Mouse (Mus musculus) liver, embryonic 11.5 days (tissue): ENCODE measurements at regions not wholly inside any gene's neighbourhood (a gene's known extent, or its start where the extent isn't known, plus 50 kb on each side); places are given as distances from the start of the nearest gene placed in this dataset.

ENCODE experiments used
- ATAC-seq: fragments of 200-750 bp; cut with Nextera tagmentation; replicated peaks from 2 replicates; pipeline ENCODE4 v1.8.0; 2017; ENCODE audit warnings: moderate number of reproducible peaks, mild to moderate bottlenecking, moderate TSS enrichment, moderate library complexity; ENCODE audit not compliant: low FRiP score
- DNase-seq: peaks from one replicate; pipeline ENCODE4 v3.0.0-alpha.2; 2017; ENCODE audit warnings: low spot score
- H3K27ac ChIP-seq: fragments of 300-500 bp; sonication (generic); 2 replicates; pipeline ENCODE4 v1.5.1; 2014; ENCODE audit warnings: mild to moderate bottlenecking, low read depth, low read length, control low read depth
- H3K27me3 ChIP-seq: fragments of 300-500 bp; sonication (generic); replicated peaks from 2 replicates; pipeline ENCODE4 v1.6.1; 2014; ENCODE audit warnings: low read length, mixed read lengths; ENCODE audit not compliant: control insufficient read depth, insufficient read depth
- H3K36me3 ChIP-seq: fragments of 300-500 bp; sonication (generic); 2 replicates; pipeline ENCODE4 v1.6.1; 2014; ENCODE audit warnings: mild to moderate bottlenecking, low read length, moderate library complexity, mixed read lengths; ENCODE audit not compliant: control insufficient read depth, insufficient read depth
- H3K4me1 ChIP-seq: fragments of 300-500 bp; sonication (generic); replicated peaks from 2 replicates; pipeline ENCODE4 v1.6.1; 2014; ENCODE audit warnings: low read length, mixed read lengths; ENCODE audit not compliant: control insufficient read depth, insufficient read depth
- H3K4me2 ChIP-seq: fragments of 300-500 bp; sonication (generic); 2 replicates; pipeline ENCODE4 v1.6.1; 2014; ENCODE audit warnings: mild to moderate bottlenecking, control low read depth, moderate library complexity
- H3K4me3 ChIP-seq: fragments of 300-500 bp; sonication (generic); 2 replicates; pipeline ENCODE4 v1.5.1; 2014; ENCODE audit warnings: low read depth, low read length, control low read depth
- H3K9ac ChIP-seq: fragments of 300-500 bp; sonication (generic); 2 replicates; pipeline ENCODE4 v1.6.1; 2014; ENCODE audit warnings: low read depth, low read length, control low read depth
- H3K9me3 ChIP-seq: fragments of 300-500 bp; sonication (generic); 2 replicates; pipeline ENCODE4 v1.6.1; 2016; ENCODE audit warnings: low read length, inconsistent platforms, mixed read lengths; ENCODE audit not compliant: control insufficient read depth
- WGBS: fragments of 180-500 bp; shearing (Covaris S2); extraction: QIAGEN DNeasy Blood & Tissue Kit; methylation state at CpG from one replicate; pipeline ENCODE4 v1.1.7; 2014; 5-methylcytosine and 5-hydroxymethylcytosine counted together

GRCm38 (mm10) chr7:73260140-73260539 lies 115.2 kb upstream of the Rgma start:
- ATAC-seq (no peak), DNase-seq (no peak)
- no peaks in the 10 kb centered on the region for H3K27me3 ChIP-seq
- no peaks in the 10 kb centered on the region for H3K4me1 ChIP-seq
- no peaks in the 10 kb centered on the region for H3K9me3 ChIP-seq
- no peaks in the 10 kb centered on the region for H3K36me3 ChIP-seq
- no peak overlapping the region for H3K9ac ChIP-seq
- H3K4me2 ChIP-seq: no peak overlapping the region
- no peak overlapping the region for H3K27ac ChIP-seq
- H3K4me3 ChIP-seq: no peak overlapping the region
- WGBS: 75% methylated on average over 4 of the region's 4 CpGs

GRCm38 (mm10) chr7:73261750-73262149 lies 113.6 kb upstream of the Rgma start:
- no peaks in the 10 kb centered on the region for H3K27me3 ChIP-seq
- ATAC-seq: no peak
- 75% methylated on average over 5 of the region's 5 CpGs for WGBS

GRCm38 (mm10) chr7:73262526-73262925 lies 112.8 kb upstream of the Rgma start:
- Histone ChIP-seq H3K27me3 (no peaks in the 10 kb centered on the region), H3K9ac (no peak overlapping the region), H3K4me2 (no peak overlapping the region), H3K4me1 (no peaks in the 10 kb centered on the region), H3K36me3 (no peaks in the 10 kb centered on the region), H3K27ac (no peak overlapping the region), H3K4me3 (no peak overlapping the region), H3K9me3 (no peaks in the 10 kb centered on the region)
- DNase-seq (no peak), ATAC-seq (no peak)
- WGBS: 42% methylated on average over 3 of the region's 3 CpGs

More at GRCm38 (mm10) chr7:73261750-73262149, 113.6 kb upstream of the Rgma start:
- H3K4me3 ChIP-seq: no peak overlapping the region
- no peak overlapping the region for H3K27ac ChIP-seq
- H3K4me2 ChIP-seq: no peak overlapping the region
- no peaks in the 10 kb centered on the region for H3K36me3 ChIP-seq
- no peak for DNase-seq
- no peaks in the 10 kb centered on the region for H3K9me3 ChIP-seq
- no peaks in the 10 kb centered on the region for H3K4me1 ChIP-seq
- no peak overlapping the region for H3K9ac ChIP-seq

- no peaks in the 10 kb centered on the region for H3K27me3 ChIP-seq
- H3K9me3 ChIP-seq: no peaks in the 10 kb centered on the region
- no peak for ATAC-seq
- H3K36me3 ChIP-seq: no peaks in the 10 kb centered on the region
- H3K4me2 ChIP-seq: no peak overlapping the region
- no peak overlapping the region for H3K9ac ChIP-seq
- no peak overlapping the region for H3K4me3 ChIP-seq
- WGBS: 85% methylated on average over 3 of the region's 3 CpGs
- H3K27ac ChIP-seq: no peak overlapping the region
- H3K4me1 ChIP-seq: no peaks in the 10 kb centered on the region
- no peak for DNase-seq
These were observed 105.7 kb upstream of the Rgma start for GRCm38 (mm10) chr7:73269626-73270025.

- H3K27ac ChIP-seq: no peak overlapping the region
- 62% methylated on average over 1 of the region's 1 CpGs for WGBS
- H3K4me1 ChIP-seq: no peaks in the 10 kb centered on the region
- DNase-seq (no peak), ATAC-seq (no peak)
- no peak overlapping the region for H3K4me2 ChIP-seq
- H3K9ac ChIP-seq: no peak overlapping the region
- no peak overlapping the region for H3K4me3 ChIP-seq
- H3K27me3 ChIP-seq: no peaks in the 10 kb centered on the region
- no peaks in the 10 kb centered on the region for H3K9me3 ChIP-seq
- no peaks in the 10 kb centered on the region for H3K36me3 ChIP-seq
These were observed 102.5 kb upstream of the Rgma start for GRCm38 (mm10) chr7:73272787-73273186.

GRCm38 (mm10) chr7:73275814-73276271 lies 99.5 kb upstream of the Rgma start:
- ATAC-seq: no peak
- Histone ChIP-seq H3K36me3 (no peaks in the 10 kb centered on the region), H3K9ac (no peak overlapping the region), H3K4me3 (no peak overlapping the region), H3K27me3 (no peaks in the 10 kb centered on the region), H3K4me2 (no peak overlapping the region), H3K4me1 (no peaks in the 10 kb centered on the region), H3K9me3 (no peaks in the 10 kb centered on the region), H3K27ac (no peak overlapping the region)
- 78% methylated on average over 9 of the region's 9 CpGs for WGBS
- DNase-seq: no peak

- H3K4me3 ChIP-seq: no peak overlapping the region
- no peaks in the 10 kb centered on the region for H3K4me1 ChIP-seq
- H3K9me3 ChIP-seq: no peaks in the 10 kb centered on the region
- no peaks in the 10 kb centered on the region for H3K27me3 ChIP-seq
- 80% methylated on average over 6 of the region's 6 CpGs for WGBS
- no peak overlapping the region for H3K27ac ChIP-seq
- H3K4me2 ChIP-seq: no peak overlapping the region
- no peak overlapping the region for H3K9ac ChIP-seq
- H3K36me3 ChIP-seq: no peaks in the 10 kb centered on the region
- DNase-seq (no peak), ATAC-seq (no peak)
These were observed 96.7 kb upstream of the Rgma start for GRCm38 (mm10) chr7:73278616-73279015.

- Histone ChIP-seq H3K27ac (no peak overlapping the region), H3K9me3 (no peaks in the 10 kb centered on the region), H3K4me3 (no peak overlapping the region), H3K4me2 (no peak overlapping the region), H3K27me3 (no peaks in the 10 kb centered on the region), H3K36me3 (no peaks in the 10 kb centered on the region), H3K9ac (no peak overlapping the region), H3K4me1 (no peaks in the 10 kb centered on the region)
- DNase-seq (no peak), ATAC-seq (no peak)
- WGBS: 83% methylated on average over 4 of the region's 4 CpGs
These were observed 95.3 kb upstream of the Rgma start for GRCm38 (mm10) chr7:73279936-73280445.

GRCm38 (mm10) chr7:73286244-73286643 lies 89.1 kb upstream of the Rgma start:
- no peaks in the 10 kb centered on the region for H3K9me3 ChIP-seq
- H3K27me3 ChIP-seq: no peaks in the 10 kb centered on the region
- H3K9ac ChIP-seq: no peak overlapping the region
- H3K27ac ChIP-seq: no peak overlapping the region
- no peak overlapping the region for H3K4me3 ChIP-seq
- DNase-seq (no peak), ATAC-seq (no peak)
- H3K36me3 ChIP-seq: no peaks in the 10 kb centered on the region
- H3K4me1 ChIP-seq: no peaks in the 10 kb centered on the region
- H3K4me2 ChIP-seq: no peak overlapping the region
- 84% methylated on average over 5 of the region's 5 CpGs for WGBS
